Mouse (Mus musculus) CD8-positive naive resting alpha-beta T cell, adult 2 months (primary cell): ENCODE data around the gene Olfr248.
"Not testable (repeated sequence)": the region's sequence is repeated elsewhere in the genome, so short reads cannot be mapped to it uniquely, and the experiment has no call there.

Experiments used
- DNase-seq, 2 experiments: peaks; one replicate each; pipeline ENCODE4 v3.0.0; 2022; ENCODE audit warnings: low read depth in 2 of 2, low spot score in 2 of 2

Gene Olfr248

DNA sequence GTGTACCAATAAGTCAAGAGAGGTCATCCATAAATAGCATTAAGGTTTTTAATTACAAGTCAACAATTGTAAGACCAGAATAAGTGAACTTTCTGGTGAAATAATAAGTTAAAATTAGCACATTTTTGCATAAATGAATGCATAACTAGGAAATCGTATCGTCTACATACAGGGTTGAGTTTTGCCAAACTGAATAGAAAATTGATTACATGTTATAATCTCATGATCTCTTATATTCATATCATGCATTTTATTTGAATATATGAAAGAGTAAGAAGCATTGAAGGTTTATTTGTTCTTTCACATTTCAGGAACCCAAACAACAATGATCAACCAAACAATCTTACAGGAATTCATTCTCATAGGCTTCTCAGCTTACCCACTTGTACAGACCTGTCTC, at the start of gene Olfr248:
Gene Olfr248, plus strand, starts transcription at position 301 of the 400 bp plus-strand sequence.
- no peak for DNase-seq

- DNase-seq: not testable (repeated sequence)
Observed at GRCm38 (mm10) chr1:174353636-174354035, 37.2 kb upstream of the Olfr248 start.

DNA sequence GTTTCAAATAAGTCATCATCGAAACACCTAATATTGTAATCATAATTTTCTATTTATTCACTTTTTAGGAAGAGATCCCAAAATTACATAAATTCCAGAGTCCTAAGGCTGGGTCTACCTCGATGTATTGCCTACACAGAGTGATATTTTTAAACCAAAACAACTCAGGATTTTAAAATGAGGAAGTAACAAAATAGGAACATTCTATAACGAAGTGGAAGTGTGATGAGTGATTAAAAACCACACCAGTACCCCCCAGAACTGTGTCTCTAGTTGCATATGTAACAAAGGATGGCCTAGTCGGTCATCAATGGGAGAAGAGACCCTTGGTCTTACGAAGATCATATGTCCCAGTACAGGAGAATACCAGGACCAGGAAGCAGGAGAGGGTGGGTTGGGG, 36.2 kb upstream of the Olfr248 start:
- no peak for DNase-seq

DNA sequence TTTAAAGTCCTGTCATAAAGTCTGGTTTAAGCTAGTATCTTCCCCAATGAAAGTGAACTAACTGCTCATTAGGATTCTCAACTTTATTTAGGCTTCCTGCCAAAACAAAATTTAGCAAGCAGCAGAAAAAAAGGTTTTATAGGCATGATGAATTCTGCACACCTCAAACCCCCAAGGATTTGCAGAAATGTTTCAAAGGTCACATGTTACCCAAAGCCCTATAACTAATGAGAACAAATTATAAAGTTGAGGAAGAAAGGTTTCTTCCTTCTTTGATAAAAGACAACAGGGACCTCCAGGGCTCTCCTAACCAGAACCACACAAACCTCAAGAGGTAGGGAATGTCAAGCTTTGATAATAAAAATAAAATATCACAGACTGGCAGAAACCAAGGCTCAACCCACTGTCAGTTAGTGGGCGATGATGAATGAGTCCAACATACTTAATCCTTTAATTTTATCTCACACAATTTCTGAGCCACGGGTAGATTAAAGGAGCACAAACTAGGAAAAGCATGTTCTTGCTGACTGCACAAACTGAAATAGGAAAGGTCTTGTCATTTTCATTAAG, 25.9 kb upstream of the Olfr248 start, which contains the start of gene Olfr417:
Gene Olfr417, plus strand, starts transcription at position 241 of the 570 bp plus-strand sequence.
- DNase-seq: no peak

GRCm38 (mm10) chr1:174373799-174374198, 17.0 kb upstream of the Olfr248 start:
- DNase-seq: no peak

- DNase-seq: no peak
Observed at GRCm38 (mm10) chr1:174422959-174423358, 32.1 kb downstream of the Olfr248 start.

GRCm38 (mm10) chr1:174423764-174424163, 32.9 kb downstream of the Olfr248 start, which contains the start of gene Olfr414:
Olfr414 (plus strand) TSS chr1:174424064.
- no peak for DNase-seq

GRCm38 (mm10) chr1:174426180-174426986, 35.5 kb downstream of the Olfr248 start:
- no peak for DNase-seq

GRCm38 (mm10) chr1:174427402-174427801, 36.6 kb downstream of the Olfr248 start:
- no peak for DNase-seq

GRCm38 (mm10) chr1:174428407-174428806, 37.6 kb downstream of the Olfr248 start:
- no peak for DNase-seq

DNA sequence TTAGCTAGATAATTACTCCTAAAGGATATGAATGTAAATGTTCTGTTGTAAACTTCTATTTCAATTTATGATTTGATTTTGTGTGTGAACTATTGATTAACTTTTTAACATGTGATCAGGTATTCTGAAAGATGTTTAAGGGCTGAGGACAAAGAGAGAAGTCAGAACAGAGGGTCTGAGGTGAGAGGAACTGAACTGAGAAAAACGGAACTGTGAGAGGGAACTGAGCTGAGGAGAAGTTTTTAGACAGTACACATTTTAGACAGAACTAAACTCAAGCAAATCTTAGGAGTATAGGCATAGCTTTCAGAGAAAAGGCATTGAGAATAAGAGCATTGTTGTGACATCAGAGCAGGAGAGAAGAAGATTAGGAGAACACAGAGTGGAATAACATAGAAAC, 43.3 kb downstream of the Olfr248 start:
- no peak for DNase-seq
